Mouse (Mus musculus): ENCODE measurements around the gene Mrgprd. TPM values are rescaled to one million over a fixed set of nuclear protein-coding genes. Genes with fewer than 3 reads are reported as not detected.

Mrgprd gene
- polyA plus RNA-seq (2014; fragmentation: Nextera tagmentation; extraction: Ambion mirVana), result not detected in 2 replicates

GRCm38 (mm10) chr7:145314785-145315411 is at the start of gene Mrgprd:
Gene Mrgprd, plus strand, starts transcription at chr7:145314835.
- Histone ChIP-seq H3K4me3 (replicated peaks; ENCODE audit: low read depth, low read length) (no peak within 1 kb of the TSS), H3K9ac (replicated peaks; ENCODE audit: low read length) (no peak within 1 kb of the TSS), H3K27ac (replicated peaks; ENCODE audit: low read depth, low read length) (no peak within 1 kb of the TSS), H3K4me1 (ENCODE audit: control insufficient read depth, insufficient read depth, low read length) (no peaks in the 10 kb centered on the region), H3K9me3 (ENCODE audit: control insufficient read depth, low read length) (no peaks in the 10 kb centered on the region), H3K36me3 (ENCODE audit: control insufficient read depth, insufficient read depth, low read length) (no peaks in the 10 kb centered on the region), H3K27me3 (ENCODE audit: control insufficient read depth, insufficient read depth, low read length) (no peaks in the 10 kb centered on the region), H3K4me2 (ENCODE audit: low read length) (no peak within 1 kb of the TSS)
- DNase-seq, result no peak
- WGBS, result 90% methylated on average over 6 of the region's 6 CpGs
- no peak for ATAC-seq (ENCODE audit: low FRiP score, low TSS enrichment)

- no peak for DNase-seq
- WGBS, result 89% methylated on average over 2 of the region's 2 CpGs
Observed at GRCm38 (mm10) chr7:145266011-145266410, 48.6 kb upstream of the Mrgprd start.

GRCm38 (mm10) chr7:145268890-145269289 is 45.7 kb upstream of the Mrgprd start:
- no peak for ATAC-seq (ENCODE audit: low FRiP score, low TSS enrichment)
- Histone ChIP-seq H3K36me3 (ENCODE audit: control insufficient read depth, insufficient read depth, low read length) (0 out of 2 replicates have a peak, but pooled peaks cover 2% of the 10 kb centered on the region), H3K4me1 (ENCODE audit: control insufficient read depth, insufficient read depth, low read length) (no peaks in the 10 kb centered on the region), H3K9ac (replicated peaks; ENCODE audit: low read length) (no peak overlapping the region), H3K4me3 (replicated peaks; ENCODE audit: low read depth, low read length) (no peak overlapping the region), H3K9me3 (ENCODE audit: control insufficient read depth, low read length) (no peaks in the 10 kb centered on the region), H3K27ac (replicated peaks; ENCODE audit: low read depth, low read length) (no peak overlapping the region), H3K27me3 (ENCODE audit: control insufficient read depth, insufficient read depth, low read length) (no peaks in the 10 kb centered on the region), H3K4me2 (ENCODE audit: low read length) (no peak overlapping the region)
- WGBS, result 97% methylated on average over 7 of the region's 7 CpGs
- no peak for DNase-seq

More at GRCm38 (mm10) chr7:145266011-145266410, 48.6 kb upstream of the Mrgprd start:
- H3K4me1 ChIP-seq (ENCODE audit: control insufficient read depth, insufficient read depth, low read length), result no peaks in the 10 kb centered on the region
- H3K9ac ChIP-seq (replicated peaks; ENCODE audit: low read length), result no peak overlapping the region
- H3K9me3 ChIP-seq (ENCODE audit: control insufficient read depth, low read length), result no peaks in the 10 kb centered on the region
- H3K4me2 ChIP-seq (ENCODE audit: low read length), result no peak overlapping the region
- H3K36me3 ChIP-seq (ENCODE audit: control insufficient read depth, insufficient read depth, low read length), result 0 out of 2 replicates have a peak, but pooled peaks cover 2% of the 10 kb centered on the region
- H3K4me3 ChIP-seq (replicated peaks; ENCODE audit: low read depth, low read length), result no peak overlapping the region
- ATAC-seq (ENCODE audit: low FRiP score, low TSS enrichment), result no peak
- H3K27me3 ChIP-seq (ENCODE audit: control insufficient read depth, insufficient read depth, low read length), result no peaks in the 10 kb centered on the region
- H3K27ac ChIP-seq (replicated peaks; ENCODE audit: low read depth, low read length), result no peak overlapping the region

- ATAC-seq (ENCODE audit: low FRiP score, low TSS enrichment) (no peak), DNase-seq (no peak)
- 0 out of 2 replicates have a peak, but pooled peaks cover 2% of the 10 kb centered on the region for H3K36me3 ChIP-seq (ENCODE audit: control insufficient read depth, insufficient read depth, low read length)
- H3K27ac ChIP-seq (replicated peaks; ENCODE audit: low read depth, low read length), result no peak overlapping the region
- no peaks in the 10 kb centered on the region for H3K27me3 ChIP-seq (ENCODE audit: control insufficient read depth, insufficient read depth, low read length)
- no peaks in the 10 kb centered on the region for H3K9me3 ChIP-seq (ENCODE audit: control insufficient read depth, low read length)
- H3K4me2 ChIP-seq (ENCODE audit: low read length), result no peak overlapping the region
- H3K4me3 ChIP-seq (replicated peaks; ENCODE audit: low read depth, low read length), result no peak overlapping the region
- no peak overlapping the region for H3K9ac ChIP-seq (replicated peaks; ENCODE audit: low read length)
- H3K4me1 ChIP-seq (ENCODE audit: control insufficient read depth, insufficient read depth, low read length), result no peaks in the 10 kb centered on the region
- over 99% methylated on average over 5 of the region's 5 CpGs for WGBS
Observed at GRCm38 (mm10) chr7:145270955-145271354, 43.7 kb upstream of the Mrgprd start.

- Histone ChIP-seq H3K4me2 (ENCODE audit: low read length) (no peak overlapping the region), H3K4me3 (replicated peaks; ENCODE audit: low read depth, low read length) (no peak overlapping the region), H3K27me3 (ENCODE audit: control insufficient read depth, insufficient read depth, low read length) (no peaks in the 10 kb centered on the region), H3K36me3 (ENCODE audit: control insufficient read depth, insufficient read depth, low read length) (0 out of 2 replicates have a peak, but pooled peaks cover 4% of the 10 kb centered on the region), H3K9ac (replicated peaks; ENCODE audit: low read length) (no peak overlapping the region), H3K27ac (replicated peaks; ENCODE audit: low read depth, low read length) (no peak overlapping the region), H3K4me1 (ENCODE audit: control insufficient read depth, insufficient read depth, low read length) (no peaks in the 10 kb centered on the region), H3K9me3 (ENCODE audit: control insufficient read depth, low read length) (no peaks in the 10 kb centered on the region)
- 95% methylated on average over 3 of the region's 3 CpGs for WGBS
- DNase-seq, result no peak
- no peak for ATAC-seq (ENCODE audit: low FRiP score, low TSS enrichment)
Observed at GRCm38 (mm10) chr7:145275488-145275887, 39.1 kb upstream of the Mrgprd start.

DNA sequence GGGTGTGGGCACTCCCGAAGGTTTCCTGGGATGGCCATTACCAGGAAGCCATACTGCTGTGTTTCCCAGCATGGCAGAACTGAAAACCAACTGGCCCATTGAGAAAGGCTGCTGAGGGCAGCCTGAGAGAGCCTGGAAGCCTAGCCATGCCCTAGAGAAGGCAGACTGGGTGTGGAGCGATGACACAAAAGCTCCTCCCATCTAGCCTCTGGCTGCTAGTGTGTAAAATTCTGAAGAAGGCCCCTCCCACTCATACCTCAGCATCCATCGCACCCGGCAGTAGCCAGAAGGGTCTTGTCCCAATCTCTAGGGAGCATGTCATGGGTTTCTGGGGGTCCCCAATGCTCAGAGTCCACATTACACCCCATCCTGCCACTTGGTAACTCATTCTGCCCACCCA is 33.2 kb upstream of the Mrgprd start:
- no peak for ATAC-seq (ENCODE audit: low FRiP score, low TSS enrichment)

DNA sequence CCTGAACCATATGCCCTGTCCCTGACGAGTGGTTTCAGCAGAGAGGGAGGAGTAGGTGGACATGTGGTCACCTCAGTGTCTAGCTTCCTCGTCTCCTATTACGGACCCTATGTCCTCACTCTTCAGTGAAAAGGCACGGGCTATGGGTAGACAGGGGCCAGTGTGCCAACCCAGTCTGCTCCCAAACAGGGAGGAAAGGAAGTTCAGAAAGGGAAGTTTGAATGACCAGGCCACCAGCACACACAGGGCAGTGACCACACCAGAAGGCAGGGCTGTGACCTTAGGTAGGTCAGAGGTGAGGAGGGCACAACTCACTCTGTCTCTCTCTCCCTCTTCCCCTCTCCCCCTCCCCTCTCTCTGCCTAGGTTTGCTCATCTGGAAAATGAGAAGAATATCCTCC is 31.6 kb upstream of the Mrgprd start:
- H3K4me3 ChIP-seq (replicated peaks; ENCODE audit: low read depth, low read length), result no peak overlapping the region; the same call in 1 of the 2 replicates
- no peak overlapping the region for H3K9ac ChIP-seq (replicated peaks; ENCODE audit: low read length)
- H3K36me3 ChIP-seq (ENCODE audit: control insufficient read depth, insufficient read depth, low read length), result 0 out of 2 replicates have a peak, but pooled peaks cover 4% of the 10 kb centered on the region
- H3K27ac ChIP-seq (replicated peaks; ENCODE audit: low read depth, low read length), result no peak overlapping the region
- 56% methylated on average over 4 of the region's 4 CpGs for WGBS
- no peaks in the 10 kb centered on the region for H3K9me3 ChIP-seq (ENCODE audit: control insufficient read depth, low read length)
- 0 out of 2 replicates have a peak, but pooled peaks cover 2% of the 10 kb centered on the region for H3K4me1 ChIP-seq (ENCODE audit: control insufficient read depth, insufficient read depth, low read length)
- DNase-seq, result no peak
- H3K27me3 ChIP-seq (ENCODE audit: control insufficient read depth, insufficient read depth, low read length), result no peaks in the 10 kb centered on the region
- peak overlapping the region; percentile 56 for H3K4me2 ChIP-seq (ENCODE audit: low read length)
- ATAC-seq (ENCODE audit: low FRiP score, low TSS enrichment), result no peak

More for the DNA sequence above, 33.2 kb upstream of the Mrgprd start:
- H3K4me3 ChIP-seq (replicated peaks; ENCODE audit: low read depth, low read length), result no peak overlapping the region
- H3K4me2 ChIP-seq (ENCODE audit: low read length), result no peak overlapping the region
- H3K27me3 ChIP-seq (ENCODE audit: control insufficient read depth, insufficient read depth, low read length), result no peaks in the 10 kb centered on the region
- no peak overlapping the region for H3K9ac ChIP-seq (replicated peaks; ENCODE audit: low read length)
- 0 out of 2 replicates have a peak, but pooled peaks cover 2% of the 10 kb centered on the region for H3K4me1 ChIP-seq (ENCODE audit: control insufficient read depth, insufficient read depth, low read length)
- H3K27ac ChIP-seq (replicated peaks; ENCODE audit: low read depth, low read length), result no peak overlapping the region
- H3K9me3 ChIP-seq (ENCODE audit: control insufficient read depth, low read length), result no peaks in the 10 kb centered on the region
- H3K36me3 ChIP-seq (ENCODE audit: control insufficient read depth, insufficient read depth, low read length), result 0 out of 2 replicates have a peak, but pooled peaks cover 4% of the 10 kb centered on the region
- no peak for DNase-seq
- 87% methylated on average over 4 of the region's 4 CpGs for WGBS

GRCm38 (mm10) chr7:145283487-145284187 is 31.0 kb upstream of the Mrgprd start, which contains the start of gene Tpcn2:
Gene Tpcn2, minus strand, starts transcription at chr7:145284011.
- peak; percentile 88 for ATAC-seq (ENCODE audit: low FRiP score, low TSS enrichment)
- peak within 1 kb of the TSS; percentile 44; the same call in 1 of the 2 replicates for H3K9ac ChIP-seq (replicated peaks; ENCODE audit: low read length)
- no peaks in the 10 kb centered on the region for H3K27me3 ChIP-seq (ENCODE audit: control insufficient read depth, insufficient read depth, low read length)
- 5% methylated on average over 18 of the region's 18 CpGs for WGBS
- peak within 1 kb of the TSS; percentile 56 for H3K4me2 ChIP-seq (ENCODE audit: low read length)
- peak; percentile 95 for DNase-seq
- H3K9me3 ChIP-seq (ENCODE audit: control insufficient read depth, low read length), result no peaks in the 10 kb centered on the region
- H3K4me1 ChIP-seq (ENCODE audit: control insufficient read depth, insufficient read depth, low read length), result 0 out of 2 replicates have a peak, but pooled peaks cover 2% of the 10 kb centered on the region
- H3K4me3 ChIP-seq (replicated peaks; ENCODE audit: low read depth, low read length), result peak within 1 kb of the TSS; percentile 39
- 0 out of 2 replicates have a peak, but pooled peaks cover 3% of the 10 kb centered on the region for H3K36me3 ChIP-seq (ENCODE audit: control insufficient read depth, insufficient read depth, low read length)
- no peak within 1 kb of the TSS for H3K27ac ChIP-seq (replicated peaks; ENCODE audit: low read depth, low read length)
